Mouse (Mus musculus): ENCODE data around the gene Tor1b.

Tor1b gene

GRCm38 (mm10) chr2:30995432-30995996 is 42.8 kb downstream of the Tor1b start:
- DNase-seq, result no peak

- DNase-seq, result no peak
Measured at GRCm38 (mm10) chr2:30998443-30999260, 45.9 kb downstream of the Tor1b start.

- DNase-seq, result no peak
Measured at GRCm38 (mm10) chr2:31002857-31003256, 50.1 kb downstream of the Tor1b start.

- DNase-seq, result no peak
Measured at GRCm38 (mm10) chr2:31005453-31005852, 52.7 kb downstream of the Tor1b start.

GRCm38 (mm10) chr2:31006434-31006833 is 53.7 kb downstream of the Tor1b start:
- DNase-seq, result no peak

GRCm38 (mm10) chr2:31007208-31007607 is 54.4 kb downstream of the Tor1b start:
- DNase-seq, result no peak
